Mouse (Mus musculus): ENCODE data around the gene Tmem117. TPM values are rescaled to one million over a fixed set of nuclear protein-coding genes. Genes with fewer than 3 reads are reported as not detected.

Tmem117 gene
- polyA plus RNA-seq, 1 experiment from 2014 or later, result 1.1 TPM

- Histone ChIP-seq H3K36me3 (no peaks in the 10 kb centered on the region), H3K27me3 (ENCODE audit: low read depth, poor library complexity, severe bottlenecking) (no peaks in the 10 kb centered on the region), H3K4me1 (no peaks in the 10 kb centered on the region), H3K9me3 (replicated peaks) (no peaks in the 10 kb centered on the region), H3K27ac (replicated peaks) (no peak overlapping the region), H3K4me3 (no peak overlapping the region)
- WGBS, result 80% methylated on average over 5 of the region's 5 CpGs
- DNase-seq (ENCODE audit: low spot score), result no peak
These were observed 400.4 kb downstream of the Tmem117 start for GRCm38 (mm10) chr15:95029487-95029875.

GRCm38 (mm10) chr15:95042437-95042836 lies 413.4 kb downstream of the Tmem117 start:
- no peak for DNase-seq (ENCODE audit: low spot score)
- H3K9me3 ChIP-seq (replicated peaks), result no peaks in the 10 kb centered on the region
- no peaks in the 10 kb centered on the region for H3K36me3 ChIP-seq
- H3K27ac ChIP-seq (replicated peaks), result no peak overlapping the region
- H3K4me3 ChIP-seq, result no peak overlapping the region
- WGBS, result 86% methylated on average over 9 of the region's 9 CpGs
- no peaks in the 10 kb centered on the region for H3K27me3 ChIP-seq (ENCODE audit: low read depth, poor library complexity, severe bottlenecking)
- no peaks in the 10 kb centered on the region for H3K4me1 ChIP-seq

- no peaks in the 10 kb centered on the region for H3K27me3 ChIP-seq (ENCODE audit: low read depth, poor library complexity, severe bottlenecking)
- H3K4me1 ChIP-seq, result no peaks in the 10 kb centered on the region
- no peak overlapping the region for H3K4me3 ChIP-seq
- no peak overlapping the region for H3K27ac ChIP-seq (replicated peaks)
- WGBS, result 91% methylated on average over 8 of the region's 8 CpGs
- no peaks in the 10 kb centered on the region for H3K9me3 ChIP-seq (replicated peaks)
- no peaks in the 10 kb centered on the region for H3K36me3 ChIP-seq
- no peak for DNase-seq (ENCODE audit: low spot score)
These were observed 415.0 kb downstream of the Tmem117 start for GRCm38 (mm10) chr15:95044011-95044410.

- Histone ChIP-seq H3K4me1 (no peaks in the 10 kb centered on the region), H3K9me3 (replicated peaks) (no peaks in the 10 kb centered on the region), H3K36me3 (no peaks in the 10 kb centered on the region), H3K27ac (replicated peaks) (no peak overlapping the region), H3K4me3 (no peak overlapping the region), H3K27me3 (ENCODE audit: low read depth, poor library complexity, severe bottlenecking) (no peaks in the 10 kb centered on the region)
- no peak for DNase-seq (ENCODE audit: low spot score)
- WGBS, result 94% methylated on average over 2 of the region's 2 CpGs
These were observed 418.5 kb downstream of the Tmem117 start for GRCm38 (mm10) chr15:95047486-95047885.

- H3K27me3 ChIP-seq (ENCODE audit: low read depth, poor library complexity, severe bottlenecking), result no peaks in the 10 kb centered on the region
- no peaks in the 10 kb centered on the region for H3K4me1 ChIP-seq
- H3K36me3 ChIP-seq, result no peaks in the 10 kb centered on the region
- 69% methylated on average over 6 of the region's 6 CpGs for WGBS
- no peak overlapping the region for H3K27ac ChIP-seq (replicated peaks)
- no peak overlapping the region for H3K4me3 ChIP-seq
- DNase-seq (ENCODE audit: low spot score), result no peak
- no peaks in the 10 kb centered on the region for H3K9me3 ChIP-seq (replicated peaks)
These were observed 420.2 kb downstream of the Tmem117 start for GRCm38 (mm10) chr15:95049171-95049729.

- 82% methylated on average over 8 of the region's 8 CpGs for WGBS
- DNase-seq (ENCODE audit: low spot score), result no peak
- no peak overlapping the region for H3K27ac ChIP-seq (replicated peaks)
- no peaks in the 10 kb centered on the region for H3K36me3 ChIP-seq
- no peak overlapping the region for H3K4me3 ChIP-seq
- no peaks in the 10 kb centered on the region for H3K4me1 ChIP-seq
- no peaks in the 10 kb centered on the region for H3K27me3 ChIP-seq (ENCODE audit: low read depth, poor library complexity, severe bottlenecking)
- no peaks in the 10 kb centered on the region for H3K9me3 ChIP-seq (replicated peaks)
These were observed 426.1 kb downstream of the Tmem117 start for GRCm38 (mm10) chr15:95055081-95055650.

GRCm38 (mm10) chr15:95068023-95068422 lies 439.0 kb downstream of the Tmem117 start:
- Histone ChIP-seq H3K9me3 (replicated peaks) (no peaks in the 10 kb centered on the region), H3K4me1 (peaks cover 19% of the 10 kb centered on the region), H3K27ac (replicated peaks) (no peak overlapping the region), H3K36me3 (no peaks in the 10 kb centered on the region), H3K27me3 (ENCODE audit: low read depth, poor library complexity, severe bottlenecking) (no peaks in the 10 kb centered on the region), H3K4me3 (no peak overlapping the region)
- 96% methylated on average over 1 of the region's 1 CpGs for WGBS
- no peak for DNase-seq (ENCODE audit: low spot score)

GRCm38 (mm10) chr15:95068799-95069198 lies 439.8 kb downstream of the Tmem117 start:
- no peaks in the 10 kb centered on the region for H3K27me3 ChIP-seq (ENCODE audit: low read depth, poor library complexity, severe bottlenecking)
- H3K4me1 ChIP-seq, result peaks cover 19% of the 10 kb centered on the region
- DNase-seq (ENCODE audit: low spot score), result no peak
- 88% methylated on average over 1 of the region's 1 CpGs for WGBS
- H3K27ac ChIP-seq (replicated peaks), result no peak overlapping the region
- no peak overlapping the region for H3K4me3 ChIP-seq
- H3K9me3 ChIP-seq (replicated peaks), result no peaks in the 10 kb centered on the region
- no peaks in the 10 kb centered on the region for H3K36me3 ChIP-seq

GRCm38 (mm10) chr15:95070881-95071280 lies 441.8 kb downstream of the Tmem117 start:
- Histone ChIP-seq H3K36me3 (no peaks in the 10 kb centered on the region), H3K4me1 (peaks cover 10% of the 10 kb centered on the region; the same call in 1 of the 2 replicates)
- WGBS, result 90% methylated on average over 7 of the region's 7 CpGs

GRCm38 (mm10) chr15:95075356-95075755 lies 446.3 kb downstream of the Tmem117 start:
- H3K4me1 ChIP-seq, result 0 out of 2 replicates have a peak, but pooled peaks cover 2% of the 10 kb centered on the region
- H3K9me3 ChIP-seq (replicated peaks), result no peaks in the 10 kb centered on the region
- 92% methylated on average over 12 of the region's 12 CpGs for WGBS
- H3K36me3 ChIP-seq, result no peaks in the 10 kb centered on the region
- DNase-seq (ENCODE audit: low spot score), result no peak
- no peaks in the 10 kb centered on the region for H3K27me3 ChIP-seq (ENCODE audit: low read depth, poor library complexity, severe bottlenecking)
- H3K4me3 ChIP-seq, result no peak overlapping the region
- H3K27ac ChIP-seq (replicated peaks), result no peak overlapping the region

More at GRCm38 (mm10) chr15:95070881-95071280, 441.8 kb downstream of the Tmem117 start:
- Histone ChIP-seq H3K27me3 (ENCODE audit: low read depth, poor library complexity, severe bottlenecking) (no peaks in the 10 kb centered on the region), H3K4me3 (no peak overlapping the region), H3K9me3 (replicated peaks) (no peaks in the 10 kb centered on the region), H3K27ac (replicated peaks) (no peak overlapping the region)
- DNase-seq (ENCODE audit: low spot score), result no peak

- DNase-seq (ENCODE audit: low spot score), result no peak
- WGBS, result 92% methylated on average over 11 of the region's 11 CpGs
- no peak overlapping the region for H3K27ac ChIP-seq (replicated peaks)
These were observed 452.6 kb downstream of the Tmem117 start for GRCm38 (mm10) chr15:95081654-95082053.

GRCm38 (mm10) chr15:95085962-95086361 lies 456.9 kb downstream of the Tmem117 start:
- Histone ChIP-seq H3K4me1 (no peaks in the 10 kb centered on the region; the same call in 1 of the 2 replicates), H3K36me3 (no peaks in the 10 kb centered on the region), H3K4me3 (no peak overlapping the region), H3K27ac (replicated peaks) (no peak overlapping the region), H3K27me3 (ENCODE audit: low read depth, poor library complexity, severe bottlenecking) (no peaks in the 10 kb centered on the region), H3K9me3 (replicated peaks) (no peaks in the 10 kb centered on the region)
- DNase-seq (ENCODE audit: low spot score), result no peak
- WGBS, result 88% methylated on average over 7 of the region's 7 CpGs

More at GRCm38 (mm10) chr15:95081654-95082053, 452.6 kb downstream of the Tmem117 start:
- H3K36me3 ChIP-seq, result no peaks in the 10 kb centered on the region
- H3K4me3 ChIP-seq, result no peak overlapping the region
- H3K4me1 ChIP-seq, result no peaks in the 10 kb centered on the region; the same call in 1 of the 2 replicates
- H3K27me3 ChIP-seq (ENCODE audit: low read depth, poor library complexity, severe bottlenecking), result no peaks in the 10 kb centered on the region
- no peaks in the 10 kb centered on the region for H3K9me3 ChIP-seq (replicated peaks)

GRCm38 (mm10) chr15:95100133-95100532 lies 471.1 kb downstream of the Tmem117 start:
- Histone ChIP-seq H3K36me3 (no peaks in the 10 kb centered on the region), H3K4me3 (no peak overlapping the region), H3K27me3 (ENCODE audit: low read depth, poor library complexity, severe bottlenecking) (no peaks in the 10 kb centered on the region), H3K27ac (replicated peaks) (no peak overlapping the region), H3K4me1 (no peaks in the 10 kb centered on the region), H3K9me3 (replicated peaks) (no peaks in the 10 kb centered on the region)
- DNase-seq (ENCODE audit: low spot score), result no peak
- WGBS, result 90% methylated on average over 7 of the region's 7 CpGs
